Mouse (Mus musculus): ENCODE results near the gene Etv5.

GRCm38 (mm10) chr16:22422256-22422655, 17.3 kb downstream of the Etv5 start:
- TF ChIP-seq CTCF (IDR thresholded peaks at IDR 0.05; ENCODE audit: extremely low read depth, insufficient read depth, insufficient read length, insufficient replicate concordance) (no peak), POLR2A (IDR thresholded peaks at IDR 0.05; ENCODE audit: low read depth, low read length) (no peak)

Data from spleen, adult 2 months (tissue).